Comparison of ENCODE assay signal across 15 mouse cellular contexts in the genomic region with DNA sequence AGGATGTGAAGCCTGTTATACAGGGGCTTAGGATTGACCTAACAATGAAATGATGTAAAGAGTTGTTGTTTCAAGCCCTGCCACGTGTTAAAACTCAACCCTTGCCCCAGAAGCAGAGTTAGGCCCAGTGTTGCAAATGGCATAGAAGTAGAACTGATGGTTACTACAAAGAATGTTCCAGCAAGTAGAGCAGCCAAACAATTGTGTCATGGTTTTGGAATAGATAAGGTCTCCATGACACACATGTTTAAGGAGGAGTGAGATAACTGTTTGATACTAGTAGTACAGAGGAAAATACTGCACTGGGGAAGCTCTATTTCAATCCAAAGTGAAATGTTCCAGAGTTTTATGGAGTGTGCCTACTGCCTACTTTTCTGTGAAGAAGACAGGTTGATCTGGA. TPM values are rescaled to one million over a fixed set of nuclear protein-coding genes. Genes with fewer than 3 reads are reported as not detected.
"Had no signal": no experiment of that assay in that cellular context is flagged by ENCODE, and none has a peak within 500 bp of the region (broad histone marks: within the 10 kb centered on the region; RNA-seq: fewer than 3 reads in every experiment).

No protein-coding gene starts in this region.

- H3K27me3 ChIP-seq: limb, embryonic 13.5 days; liver, embryonic 13.5 days; midbrain, embryonic 13.5 days; stomach, embryonic 15.5 days had no signal

- H3K9ac ChIP-seq: limb, embryonic 13.5 days; liver, embryonic 13.5 days; midbrain, embryonic 13.5 days; stomach, embryonic 15.5 days had no signal

- H3K27ac ChIP-seq: limb, embryonic 13.5 days; liver, embryonic 13.5 days; midbrain, embryonic 13.5 days; stomach, embryonic 15.5 days had no signal

- H3K4me2 ChIP-seq: limb, embryonic 13.5 days; liver, embryonic 13.5 days; midbrain, embryonic 13.5 days; stomach, embryonic 15.5 days had no signal

- H3K4me1 ChIP-seq: limb, embryonic 13.5 days; liver, embryonic 13.5 days; midbrain, embryonic 13.5 days; stomach, embryonic 15.5 days had no signal

- DNase-seq: kidney, postnatal 25 days; layer of hippocampus, adult 9-11 months; liver, embryonic 13.5 days; lung, adult 18-20 months; right cerebral cortex, postnatal 14 days; thymus, postnatal 14 days had no signal

- H3K9me3 ChIP-seq: limb, embryonic 13.5 days; liver, embryonic 13.5 days; midbrain, embryonic 13.5 days; stomach, embryonic 15.5 days had no signal

- H3K4me3 ChIP-seq: limb, embryonic 13.5 days; liver, embryonic 13.5 days; midbrain, embryonic 13.5 days; stomach, embryonic 15.5 days had no signal

- ATAC-seq: midbrain, embryonic 13.5 days had no signal

- H3K36me3 ChIP-seq: limb, embryonic 13.5 days; liver, embryonic 13.5 days; midbrain, embryonic 13.5 days; stomach, embryonic 15.5 days had no signal

RNA-seq across cellular contexts. Expression of gene Gm17651, which starts 26.0 kb away (rescaled TPM):
- total RNA-seq: left cerebral cortex, postnatal 36 days; midbrain, postnatal 0 days had no signal
- polyA plus RNA-seq: kidney, embryonic 14.5 days; limb, embryonic 13.5 days; liver, embryonic 13.5 days; lung, embryonic 16.5 days; midbrain, embryonic 13.5 days; midbrain, postnatal 0 days; neural tube, embryonic 14.5 days; spleen, adult 2 months; stomach, embryonic 15.5 days had no signal
